Mouse (Mus musculus) lung, adult 2 months (tissue): Measurements from ENCODE around the gene Frmd8.

ENCODE experiments used
- CTCF ChIP-seq: fragments of 200-500 bp; IDR thresholded peaks from 2 replicates; pipeline ENCODE4 v1.5.1; 2011; ENCODE audit warnings: mild to moderate bottlenecking, low read length, control low read depth; ENCODE audit not compliant: insufficient read depth
- POLR2A ChIP-seq: fragments of 200-500 bp; IDR thresholded peaks from 2 replicates; pipeline ENCODE4 v1.6.1; 2011; ENCODE audit warnings: low read depth, mild to moderate bottlenecking, control low read depth, low read length, borderline replicate concordance; ENCODE audit errors: extremely low read depth

DNA sequence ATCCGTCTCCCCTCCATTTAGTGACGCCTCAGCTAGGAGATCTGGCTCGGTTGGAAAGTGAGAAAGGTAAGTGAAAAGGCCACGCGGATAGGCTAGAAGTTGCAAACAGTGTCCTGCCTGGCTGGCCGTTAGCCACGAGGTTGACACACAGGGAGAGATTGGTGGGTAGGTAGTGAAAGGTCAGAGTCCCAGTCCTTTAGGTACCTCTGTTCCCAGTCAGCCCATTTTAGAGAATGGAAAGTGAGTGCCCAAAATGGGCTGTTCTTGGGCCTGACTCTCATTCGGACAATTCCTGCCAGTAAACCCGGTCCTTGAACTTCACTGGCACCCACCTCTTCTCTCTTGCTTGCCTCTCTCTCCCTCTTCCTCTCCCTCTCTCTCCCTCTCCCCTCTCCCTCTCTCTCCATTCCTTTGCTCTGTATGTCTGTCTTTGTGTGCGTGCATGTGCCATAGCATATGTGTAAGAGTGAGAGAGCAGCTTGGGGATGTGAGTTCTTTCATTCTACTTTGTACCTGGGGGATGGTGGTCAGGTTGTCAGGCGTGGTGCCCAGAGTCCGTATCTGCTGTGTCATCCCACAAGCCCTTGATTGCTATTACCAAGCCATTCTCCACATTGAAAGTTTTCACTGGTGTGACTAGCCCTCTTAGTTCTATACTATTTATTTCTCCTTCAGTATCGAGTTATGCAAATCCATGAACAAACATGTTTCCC, 38.1 kb upstream of the Frmd8 start, which contains the start of gene Dpf2:
- no peak for TF ChIP-seq POLR2A
- no peak for TF ChIP-seq CTCF
